Mouse (Mus musculus) intestine, embryonic 16.5 days (tissue): ENCODE results near the gene Rgn. TPM values are rescaled to one million over a fixed set of nuclear protein-coding genes. Genes with fewer than 3 reads are reported as not detected.
A peak's percentile ranks its signal among the peaks of the same experiment; 100 is the strongest.

Experiments
- ATAC-seq: fragments of 200-750 bp; cut with Nextera tagmentation; 2 replicates; pipeline ENCODE4 v1.8.0; 2017; ENCODE audit warnings: moderate TSS enrichment, moderate library complexity
- H3K27ac ChIP-seq: fragments of 300-500 bp; sonication (generic); 2 replicates; pipeline ENCODE4 v1.5.1; 2014; ENCODE audit warnings: mild to moderate bottlenecking, low read length
- H3K27me3 ChIP-seq: fragments of 300-500 bp; sonication (generic); replicated peaks from 2 replicates; pipeline ENCODE4 v1.6.1; 2014; ENCODE audit warnings: low read length, control low read depth, mixed read lengths; ENCODE audit not compliant: control insufficient read depth, insufficient read depth
- H3K36me3 ChIP-seq: fragments of 300-500 bp; sonication (generic); 2 replicates; pipeline ENCODE4 v1.6.1; 2014; ENCODE audit warnings: low read length, control low read depth; ENCODE audit not compliant: control insufficient read depth, insufficient read depth
- H3K4me1 ChIP-seq: fragments of 300-500 bp; sonication (generic); 2 replicates; pipeline ENCODE4 v1.6.1; 2014; ENCODE audit warnings: low read length, control low read depth, mixed read lengths; ENCODE audit not compliant: control insufficient read depth, insufficient read depth
- H3K4me2 ChIP-seq: fragments of 300-500 bp; sonication (generic); 2 replicates; pipeline ENCODE4 v1.6.1; 2014; ENCODE audit warnings: low read depth, low read length, control low read depth
- H3K4me3 ChIP-seq: fragments of 300-500 bp; sonication (generic); 2 replicates; pipeline ENCODE4 v1.5.1; 2014; ENCODE audit warnings: mild to moderate bottlenecking, low read length
- H3K9ac ChIP-seq: fragments of 300-500 bp; sonication (generic); 2 replicates; pipeline ENCODE4 v1.6.1; 2014; ENCODE audit warnings: low read depth, low read length
- H3K9me3 ChIP-seq: fragments of 300-500 bp; sonication (generic); 2 replicates; pipeline ENCODE4 v1.6.1; 2016; ENCODE audit warnings: low read length, control low read depth; ENCODE audit not compliant: control insufficient read depth
- WGBS: fragments of 180-500 bp; shearing (Covaris S2); extraction: QIAGEN DNeasy Blood & Tissue Kit; methylation state at CpG from one replicate; pipeline ENCODE4 v1.1.7; 2014; 5-methylcytosine and 5-hydroxymethylcytosine counted together
- polyA plus RNA-seq: library from polyadenylated mRNA; unstranded; fragments of >200 nt; fragmentation: Nextera tagmentation; extraction: Ambion mirVana; gene quantifications from 2 replicates; pipeline ENCODE4 v1.2.1, GENCODE M21; 2015

Rgn gene
- 72.5 and 77.2 TPM in 2 replicates for polyA plus RNA-seq

- H3K9ac ChIP-seq = no peak within 1 kb of the TSS
- WGBS = 51% methylated on average over 3 of the region's 3 CpGs
- H3K36me3 ChIP-seq = no peaks in the 10 kb centered on the region
- no peaks in the 10 kb centered on the region for H3K9me3 ChIP-seq
- H3K27ac ChIP-seq = peak within 1 kb of the TSS; percentile 33
- H3K27me3 ChIP-seq = no peaks in the 10 kb centered on the region
- no peaks in the 10 kb centered on the region for H3K4me1 ChIP-seq
- peak within 1 kb of the TSS; percentile 54; the same call in 1 of the 2 replicates for H3K4me2 ChIP-seq
- no peak within 1 kb of the TSS; the same call in 1 of the 2 replicates for H3K4me3 ChIP-seq
- peak; percentile 51; the same call in 1 of the 2 replicates for ATAC-seq
These were observed at the start of gene Rgn for GRCm38 (mm10) chrX:20549532-20549931. TSS of gene Rgn (plus strand) at chrX:20549787.

- Histone ChIP-seq H3K9me3 (no peaks in the 10 kb centered on the region), H3K9ac (no peak overlapping the region), H3K4me2 (no peak overlapping the region), H3K4me3 (no peak overlapping the region), H3K27ac (no peak overlapping the region), H3K27me3 (no peaks in the 10 kb centered on the region), H3K36me3 (no peaks in the 10 kb centered on the region), H3K4me1 (no peaks in the 10 kb centered on the region)
- ATAC-seq = peak; percentile 87
- WGBS = 58% methylated on average over 7 of the region's 7 CpGs
These were observed 29.2 kb upstream of the Rgn start for GRCm38 (mm10) chrX:20520290-20520939.

DNA sequence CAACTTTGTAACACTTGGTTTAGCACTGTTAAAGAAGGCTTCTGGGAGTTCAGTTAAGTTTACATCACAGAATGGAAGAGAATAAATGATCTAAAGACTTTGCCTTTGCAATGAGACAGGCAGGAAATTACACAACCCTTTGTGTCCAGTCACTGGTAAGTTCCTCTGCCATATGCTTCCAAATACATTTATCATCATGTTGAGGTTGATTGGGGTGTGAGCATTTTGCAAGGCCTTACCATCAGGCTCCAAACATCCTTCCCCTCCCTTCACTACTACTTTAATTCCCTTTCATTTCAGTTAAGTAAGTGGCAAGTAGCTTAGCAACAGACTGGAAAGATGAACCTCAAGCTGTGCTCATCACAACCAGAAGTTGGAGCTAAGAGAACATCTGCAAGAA lies 28.0 kb upstream of the Rgn start:
- Histone ChIP-seq H3K4me1 (no peaks in the 10 kb centered on the region), H3K4me3 (no peak overlapping the region), H3K9ac (no peak overlapping the region), H3K9me3 (no peaks in the 10 kb centered on the region), H3K27me3 (no peaks in the 10 kb centered on the region), H3K36me3 (no peaks in the 10 kb centered on the region), H3K27ac (no peak overlapping the region), H3K4me2 (no peak overlapping the region)
- ATAC-seq = no peak

DNA sequence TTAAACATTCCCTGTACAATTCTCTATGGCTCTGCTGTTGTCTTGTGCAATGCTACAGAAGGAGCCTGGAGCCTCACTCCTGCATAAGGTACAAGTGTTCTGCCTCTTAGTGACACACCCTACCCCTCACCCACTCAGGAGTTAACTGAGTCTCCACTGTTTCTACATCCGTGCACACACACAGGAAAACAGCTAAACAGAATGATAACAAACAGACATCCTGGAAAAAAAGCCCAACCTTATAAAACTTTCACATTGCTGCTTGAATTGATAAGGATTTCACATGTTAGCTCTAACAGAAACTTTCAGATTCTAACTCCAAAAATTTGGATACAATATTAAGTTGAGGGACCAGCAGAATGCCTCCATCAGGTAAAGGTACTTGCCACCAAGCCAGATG lies 17.0 kb upstream of the Rgn start:
- H3K36me3 ChIP-seq = no peaks in the 10 kb centered on the region
- 41% methylated on average over 1 of the region's 1 CpGs for WGBS
- no peaks in the 10 kb centered on the region for H3K9me3 ChIP-seq
- H3K27ac ChIP-seq = no peak overlapping the region
- ATAC-seq = no peak
- no peak overlapping the region for H3K4me3 ChIP-seq
- no peaks in the 10 kb centered on the region for H3K4me1 ChIP-seq
- no peaks in the 10 kb centered on the region for H3K27me3 ChIP-seq
- no peak overlapping the region for H3K4me2 ChIP-seq
- H3K9ac ChIP-seq = no peak overlapping the region

DNA sequence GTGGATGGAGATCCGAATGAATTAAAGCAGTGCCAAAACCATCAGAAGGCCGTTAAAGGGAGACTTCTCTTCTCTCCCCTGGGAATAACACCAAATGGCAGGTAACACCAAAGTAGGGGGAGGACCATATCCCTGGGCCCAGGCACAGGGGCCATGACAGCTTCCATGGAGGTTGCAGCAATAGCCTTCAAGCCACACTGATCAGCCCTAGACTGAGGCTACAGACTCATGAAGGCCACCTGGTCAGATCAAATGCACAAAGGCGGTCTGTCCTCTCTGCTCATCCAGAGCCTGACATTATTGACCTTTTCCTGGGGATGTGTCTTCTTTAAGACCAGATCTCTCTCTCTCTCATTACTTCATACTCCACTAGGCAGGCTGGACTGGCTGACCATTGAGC lies 5.7 kb upstream of the Rgn start:
- Histone ChIP-seq H3K9me3 (no peaks in the 10 kb centered on the region), H3K27me3 (no peaks in the 10 kb centered on the region), H3K36me3 (no peaks in the 10 kb centered on the region), H3K4me2 (no peak overlapping the region), H3K4me1 (no peaks in the 10 kb centered on the region), H3K4me3 (no peak overlapping the region), H3K27ac (no peak overlapping the region), H3K9ac (no peak overlapping the region)
- 80% methylated on average over 3 of the region's 3 CpGs for WGBS
- ATAC-seq = no peak

GRCm38 (mm10) chrX:20547609-20548008 lies 2.0 kb upstream of the Rgn start:
- Histone ChIP-seq H3K4me2 (peak overlapping the region; percentile 54), H3K27me3 (no peaks in the 10 kb centered on the region), H3K4me3 (peak overlapping the region; percentile 40), H3K36me3 (no peaks in the 10 kb centered on the region), H3K27ac (peak overlapping the region; percentile 74), H3K9me3 (no peaks in the 10 kb centered on the region), H3K9ac (peak overlapping the region; percentile 56; the same call in 1 of the 2 replicates), H3K4me1 (no peaks in the 10 kb centered on the region)
- ATAC-seq = peak; percentile 73
- 39% methylated on average over 5 of the region's 5 CpGs for WGBS

GRCm38 (mm10) chrX:20548011-20548879 lies 1.3 kb upstream of the Rgn start:
- WGBS = 20% methylated on average over 24 of the region's 24 CpGs
- no peaks in the 10 kb centered on the region for H3K9me3 ChIP-seq
- peak; percentile 82 for ATAC-seq
- no peaks in the 10 kb centered on the region for H3K4me1 ChIP-seq
- H3K4me2 ChIP-seq = peak overlapping the region; percentile 54
- H3K9ac ChIP-seq = peak overlapping the region; percentile 56
- H3K4me3 ChIP-seq = peak overlapping the region; percentile 40
- no peaks in the 10 kb centered on the region for H3K27me3 ChIP-seq
- H3K36me3 ChIP-seq = no peaks in the 10 kb centered on the region
- peak overlapping the region; percentile 74 for H3K27ac ChIP-seq

GRCm38 (mm10) chrX:20548880-20549440 lies 627 bp upstream of the Rgn start:
- H3K27me3 ChIP-seq = no peaks in the 10 kb centered on the region
- no peaks in the 10 kb centered on the region for H3K9me3 ChIP-seq
- no peak overlapping the region for H3K9ac ChIP-seq
- WGBS = 44% methylated on average over 1 of the region's 1 CpGs
- peak overlapping the region; percentile 54; the same call in 1 of the 2 replicates for H3K4me2 ChIP-seq
- no peaks in the 10 kb centered on the region for H3K36me3 ChIP-seq
- peak; percentile 34 for ATAC-seq
- H3K27ac ChIP-seq = peak overlapping the region; percentile 33
- H3K4me1 ChIP-seq = no peaks in the 10 kb centered on the region
- H3K4me3 ChIP-seq = no peak overlapping the region; the same call in 1 of the 2 replicates

GRCm38 (mm10) chrX:20552199-20552598 lies 2.6 kb downstream of the Rgn start:
- H3K4me1 ChIP-seq = no peaks in the 10 kb centered on the region
- no peaks in the 10 kb centered on the region for H3K27me3 ChIP-seq
- H3K9ac ChIP-seq = no peak overlapping the region
- no peak overlapping the region for H3K4me3 ChIP-seq
- H3K36me3 ChIP-seq = no peaks in the 10 kb centered on the region
- no peak for ATAC-seq
- no peak overlapping the region for H3K4me2 ChIP-seq
- no peak overlapping the region for H3K27ac ChIP-seq
- 64% methylated on average over 2 of the region's 2 CpGs for WGBS
- H3K9me3 ChIP-seq = no peaks in the 10 kb centered on the region
